Mouse (Mus musculus) brown adipose tissue, adult 24 weeks (tissue): Measurements from ENCODE around the gene Mrps9. TPM values are rescaled to one million over a fixed set of nuclear protein-coding genes. Genes with fewer than 3 reads are reported as not detected.
A peak's percentile ranks its signal among the peaks of the same experiment; 100 is the strongest.

Source experiments
- H3K27ac ChIP-seq: fragments of 200-500 bp; replicated peaks from 2 replicates; pipeline ENCODE4 v1.5.1; 2012; ENCODE audit warnings: low read depth, mild to moderate bottlenecking, low read length
- H3K4me1 ChIP-seq: fragments of 200-500 bp; 2 replicates; pipeline ENCODE4 v1.6.1; 2012; ENCODE audit warnings: low read length, mixed read lengths; ENCODE audit not compliant: control insufficient read depth, insufficient read depth, insufficient read length
- H3K4me3 ChIP-seq: fragments of 200-500 bp; 2 replicates; pipeline ENCODE4 v1.5.1; 2012; ENCODE audit warnings: low read depth, mild to moderate bottlenecking, low read length, moderate library complexity; ENCODE audit not compliant: insufficient read depth
- polyA plus RNA-seq: library from polyadenylated mRNA; stranded (reverse); fragments of >200 nt; gene quantifications from 2 replicates; pipeline ENCODE4 v1.2.4, GENCODE M21; 2012; ENCODE audit not compliant: missing spikeins, insufficient read depth, insufficient read length

The Mrps9 gene
- polyA plus RNA-seq, result 82.6 and 92.8 TPM in 2 replicates

- no peaks in the 10 kb centered on the region for H3K4me1 ChIP-seq
- H3K4me3 ChIP-seq, result peak within 1 kb of the TSS; percentile 86
- H3K27ac ChIP-seq, result peak within 1 kb of the TSS; percentile 77
Measured at GRCm38 (mm10) chr1:42850663-42851397, at the start of gene Mrps9. Gene Mrps9, plus strand, starts transcription at chr1:42851233.

- Histone ChIP-seq H3K4me3 (no peak overlapping the region), H3K4me1 (no peaks in the 10 kb centered on the region), H3K27ac (no peak overlapping the region)
Measured at GRCm38 (mm10) chr1:42813301-42813845, 37.7 kb upstream of the Mrps9 start.

DNA sequence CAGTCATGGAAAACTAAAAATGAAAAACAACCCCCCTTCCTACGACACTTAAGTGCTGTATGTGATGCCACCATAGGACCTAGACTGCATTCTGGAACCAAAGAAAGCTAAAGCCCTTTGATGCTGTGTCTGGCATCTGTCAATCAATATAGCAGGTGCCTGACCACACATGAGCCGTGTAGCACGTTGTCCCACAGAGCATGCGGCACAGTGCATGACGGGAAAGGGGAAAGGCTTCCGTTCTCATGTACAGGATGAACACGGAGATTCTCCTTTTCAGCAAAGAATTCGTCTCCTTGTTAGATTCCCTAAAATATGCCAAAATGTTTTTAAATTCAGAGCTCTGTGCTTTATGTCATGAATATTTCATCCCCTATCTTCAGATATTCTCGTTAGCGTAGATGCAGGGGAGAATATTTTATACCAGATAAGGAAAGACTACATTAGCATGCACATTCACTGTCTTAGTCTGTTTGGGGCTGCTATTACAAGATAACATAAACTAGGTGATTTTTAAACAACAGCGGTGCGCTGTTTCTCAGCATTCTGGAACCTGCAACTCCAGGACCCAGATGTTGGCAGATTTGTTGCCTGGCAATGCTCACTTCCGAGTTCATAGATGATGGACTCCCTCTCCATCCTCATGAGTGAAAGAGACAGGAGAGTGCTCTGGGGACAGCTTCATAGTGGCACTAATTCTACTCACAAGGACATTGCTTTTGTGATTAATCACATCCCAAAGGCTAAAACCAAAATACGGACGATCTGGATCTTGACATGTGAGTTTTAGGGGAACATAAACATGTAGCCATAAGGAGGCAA, 36.0 kb upstream of the Mrps9 start:
- H3K4me1 ChIP-seq, result no peaks in the 10 kb centered on the region
- no peak overlapping the region for H3K27ac ChIP-seq
- no peak overlapping the region for H3K4me3 ChIP-seq

- H3K4me3 ChIP-seq, result peak overlapping the region; percentile 86
- no peaks in the 10 kb centered on the region for H3K4me1 ChIP-seq
- H3K27ac ChIP-seq, result peak overlapping the region; percentile 77
Measured at GRCm38 (mm10) chr1:42851398-42851767, 350 bp downstream of the Mrps9 start.

GRCm38 (mm10) chr1:42851810-42852209, 777 bp downstream of the Mrps9 start:
- peak overlapping the region; percentile 86 for H3K4me3 ChIP-seq
- H3K4me1 ChIP-seq, result no peaks in the 10 kb centered on the region
- H3K27ac ChIP-seq, result peak overlapping the region; percentile 77

GRCm38 (mm10) chr1:42864719-42865250, 13.8 kb downstream of the Mrps9 start:
- H3K4me1 ChIP-seq, result no peaks in the 10 kb centered on the region; the same call in 1 of the 2 replicates
- no peak overlapping the region for H3K27ac ChIP-seq
- no peak overlapping the region for H3K4me3 ChIP-seq

GRCm38 (mm10) chr1:42865336-42865939, 14.4 kb downstream of the Mrps9 start:
- Histone ChIP-seq H3K4me1 (no peaks in the 10 kb centered on the region; the same call in 1 of the 2 replicates), H3K4me3 (no peak overlapping the region)

DNA sequence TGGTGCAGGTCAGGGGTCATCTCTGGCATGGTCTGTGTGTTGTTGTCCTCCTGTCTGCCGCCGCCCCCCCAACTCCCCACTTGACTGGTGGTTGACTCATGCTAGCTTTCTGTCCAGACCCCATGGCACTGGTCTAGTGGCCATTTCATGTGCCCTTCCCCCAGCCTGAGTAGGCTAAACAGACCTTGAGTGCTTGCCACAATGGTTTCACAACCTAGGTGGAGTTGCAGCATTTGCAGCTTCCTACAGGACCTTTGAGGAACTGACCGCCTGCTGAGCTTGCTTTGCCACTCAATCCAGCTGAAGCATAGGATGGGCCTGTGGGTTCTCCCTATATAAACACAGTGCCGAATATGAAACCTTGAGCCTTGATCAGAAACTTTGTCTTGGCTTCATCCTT, 15.0 kb downstream of the Mrps9 start:
- Histone ChIP-seq H3K4me1 (no peaks in the 10 kb centered on the region; the same call in 1 of the 2 replicates), H3K4me3 (no peak overlapping the region), H3K27ac (no peak overlapping the region)

More at GRCm38 (mm10) chr1:42865336-42865939, 14.4 kb downstream of the Mrps9 start:
- H3K27ac ChIP-seq, result no peak overlapping the region

DNA sequence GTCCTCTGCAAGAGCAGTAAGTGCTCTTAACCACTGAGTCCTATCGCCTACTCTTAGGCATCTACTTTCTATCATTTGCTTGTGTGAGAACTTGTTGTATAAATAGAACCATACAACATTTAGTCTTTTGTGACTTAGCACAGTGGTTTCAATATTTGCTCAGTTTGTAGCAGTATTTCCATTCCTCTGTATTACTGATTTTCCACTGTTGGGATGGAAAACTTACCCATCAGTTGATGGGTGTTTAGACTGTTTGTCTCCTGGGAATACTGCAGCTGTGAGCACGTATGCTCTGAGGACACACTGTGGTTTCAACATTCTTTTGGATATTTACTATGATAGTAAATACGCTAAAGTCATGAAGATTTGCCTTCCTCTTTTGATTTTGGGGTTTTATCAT, 16.2 kb downstream of the Mrps9 start:
- H3K4me3 ChIP-seq, result no peak overlapping the region
- H3K27ac ChIP-seq, result no peak overlapping the region
- no peaks in the 10 kb centered on the region; the same call in 1 of the 2 replicates for H3K4me1 ChIP-seq

GRCm38 (mm10) chr1:42874174-42874573, 23.1 kb downstream of the Mrps9 start:
- Histone ChIP-seq H3K27ac (no peak overlapping the region), H3K4me1 (no peaks in the 10 kb centered on the region)

DNA sequence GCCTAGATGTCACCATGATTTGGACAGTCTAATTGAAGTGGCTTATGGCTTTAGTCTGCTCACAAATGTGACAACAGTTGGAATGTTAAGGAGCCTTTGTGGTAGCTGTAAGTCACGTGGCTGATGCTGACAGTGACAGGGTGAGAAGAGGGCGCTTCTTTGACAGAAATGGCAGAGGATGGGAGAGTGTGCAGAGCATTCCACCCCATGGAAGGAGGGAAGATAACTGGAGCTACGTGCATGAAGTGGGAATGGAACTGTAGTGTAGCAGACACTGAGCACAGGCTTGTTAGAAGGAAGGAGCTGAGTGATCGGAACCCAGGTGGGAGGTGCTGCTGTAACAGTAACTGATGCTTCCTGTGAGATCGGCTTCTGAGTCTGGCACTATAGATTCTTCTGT, 24.2 kb downstream of the Mrps9 start:
- H3K4me3 ChIP-seq, result no peak overlapping the region
- H3K27ac ChIP-seq, result no peak overlapping the region
- H3K4me1 ChIP-seq, result no peaks in the 10 kb centered on the region

More at GRCm38 (mm10) chr1:42874174-42874573, 23.1 kb downstream of the Mrps9 start:
- H3K4me3 ChIP-seq, result no peak overlapping the region

DNA sequence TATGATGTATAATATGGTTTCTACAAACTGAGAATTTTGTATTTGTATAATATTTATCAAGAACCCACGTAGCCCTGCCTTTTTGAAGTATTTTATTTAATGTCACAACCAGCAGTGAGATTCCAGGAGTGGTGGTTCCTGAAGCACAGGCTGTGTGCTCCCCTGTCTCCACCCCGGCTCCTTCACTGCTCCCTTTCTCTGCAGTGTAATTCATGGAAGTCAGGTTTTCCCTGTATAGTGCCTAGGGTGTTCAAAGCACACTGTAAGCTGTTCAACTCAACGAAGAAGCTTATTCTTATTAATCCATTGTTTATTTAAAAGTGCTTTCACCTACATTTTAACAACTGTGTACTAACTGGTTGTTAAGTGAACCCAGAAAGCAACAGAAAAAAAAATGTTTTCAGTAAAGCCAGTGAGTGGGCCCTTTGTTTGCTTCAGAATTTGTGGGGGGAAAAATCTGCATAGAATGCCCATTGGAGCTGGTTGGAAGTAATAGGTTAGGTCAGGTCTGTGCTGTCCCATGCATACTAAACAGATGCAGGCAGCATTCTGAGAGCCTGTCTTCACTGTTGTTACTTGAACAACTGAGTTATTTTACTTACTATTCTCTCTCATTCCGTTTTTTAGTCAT, 25.5 kb downstream of the Mrps9 start:
- H3K4me1 ChIP-seq, result no peaks in the 10 kb centered on the region
- no peak overlapping the region for H3K4me3 ChIP-seq
- no peak overlapping the region for H3K27ac ChIP-seq

DNA sequence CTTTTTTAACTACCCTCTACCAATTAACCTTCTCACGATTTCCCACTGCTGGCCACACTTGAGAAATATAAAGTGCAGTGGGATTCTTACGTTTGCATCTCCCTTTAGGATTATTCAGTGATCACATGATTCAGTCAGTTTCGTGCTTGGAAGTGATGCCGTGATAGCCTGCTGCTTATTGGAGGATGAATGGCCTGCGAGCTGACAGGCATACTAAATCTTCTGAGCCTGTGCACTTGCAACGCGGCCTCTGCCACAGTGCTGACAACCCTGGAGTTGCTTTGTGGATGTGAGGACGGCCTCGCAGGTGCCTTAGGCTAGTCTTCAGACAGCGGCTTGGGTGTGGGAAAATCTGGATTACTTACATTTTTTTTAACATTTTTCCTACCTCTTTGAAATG, 26.2 kb downstream of the Mrps9 start:
- Histone ChIP-seq H3K4me3 (no peak overlapping the region), H3K27ac (no peak overlapping the region), H3K4me1 (no peaks in the 10 kb centered on the region)

GRCm38 (mm10) chr1:42878851-42879250, 27.8 kb downstream of the Mrps9 start:
- no peak overlapping the region for H3K4me3 ChIP-seq
- no peak overlapping the region for H3K27ac ChIP-seq
- no peaks in the 10 kb centered on the region for H3K4me1 ChIP-seq
